Mouse (Mus musculus) neutrophil, adult 59 days (primary cell): ENCODE results near the gene Ctnnd1. TPM values are rescaled to one million over a fixed set of nuclear protein-coding genes. Genes with fewer than 3 reads are reported as not detected.

Experiments
- total RNA-seq, 2 experiments: library from RNA; stranded (reverse); gene quantifications; 1 replicate in 1 of 2; 2 replicates in 1 of 2; pipeline ENCODE4 v1.2.4; 2023

The Ctnnd1 gene
- 10 to 100 TPM; 13.6 to 20.2 TPM for total RNA-seq

GRCm38 (mm10) chr2:84650464-84651195, at the start of gene Ctnnd1:
TSS of gene Ctnnd1 (minus strand) at chr2:84650765.

GRCm38 (mm10) chr2:84679016-84679415, 28.5 kb upstream of the Ctnnd1 start, which contains the start of gene Tmx2:
TSS of gene Tmx2 (minus strand) at chr2:84679140.

GRCm38 (mm10) chr2:84677968-84678880, 27.7 kb upstream of the Ctnnd1 start, which contains the start of the genes Gm28635 and Med19:
TSS of gene Gm28635 (minus strand) at chr2:84678041.
TSS of gene Med19 (plus strand) at chr2:84678402.

GRCm38 (mm10) chr2:84670569-84670933, 20.0 kb upstream of the Ctnnd1 start, which contains the start of gene Selenoh:
TSS of gene Selenoh (minus strand) at chr2:84670770.

GRCm38 (mm10) chr2:84658806-84659205, 8.2 kb upstream of the Ctnnd1 start, which contains the start of gene Btbd18:
TSS of gene Btbd18 (plus strand) at chr2:84659079.

Other genes with a start within 250 kb of the Ctnnd1 start
- gene Calcrl, start 225.4 kb downstream of the Ctnnd1 start, total RNA-seq, result 10 to 100 TPM; 18.4 to 23.9 TPM
- gene Tfpi, start 174.0 kb downstream of the Ctnnd1 start, total RNA-seq, result 1 to 10 TPM; 3.2 to 4.5 TPM
- gene Btbd18, start 8.3 kb upstream of the Ctnnd1 start, total RNA-seq, result not detected
- gene Selenoh, start 20.0 kb upstream of the Ctnnd1 start, total RNA-seq, result 10 to 100 TPM; 33.9 to 48.3 TPM
- not detected for gene Gm28635, start 27.3 kb upstream of the Ctnnd1 start, total RNA-seq
- gene Med19, start 27.6 kb upstream of the Ctnnd1 start, total RNA-seq, result 1 to 10 TPM; 8.7 to 9.4 TPM
- 10 to 100 TPM; 16.0 to 17.0 TPM for gene Tmx2, start 28.4 kb upstream of the Ctnnd1 start, total RNA-seq
- gene Zdhhc5, start 64.4 kb upstream of the Ctnnd1 start, total RNA-seq, result 10 to 100 TPM; 39.0 TPM
- 10 to 100 TPM; 16.4 to 22.9 TPM for gene Clp1, start 76.6 kb upstream of the Ctnnd1 start, total RNA-seq
- gene Ypel4, start 83.3 kb upstream of the Ctnnd1 start, total RNA-seq, result 1 to 10 TPM; 2.1 to 2.3 TPM
- gene Gm19426, start 92.9 kb upstream of the Ctnnd1 start, total RNA-seq, result not detected
- gene Serping1, start 124.7 kb upstream of the Ctnnd1 start, total RNA-seq, result under 1 TPM; 0.20 to 0.90 TPM
- gene Ube2l6, start 148.1 kb upstream of the Ctnnd1 start, total RNA-seq, result 10 to 100 TPM; 21.7 to 29.5 TPM
- gene Smtnl1, start 171.9 kb upstream of the Ctnnd1 start, total RNA-seq, result under 1 TPM in 1 of 2 experiments, not detected in 1; 0.35 TPM
- gene Timm10, start 176.2 kb upstream of the Ctnnd1 start, total RNA-seq, result 1 to 10 TPM; 5.6 to 7.0 TPM
- 10 to 100 TPM in 1 of 2 experiments, 1 to 10 TPM in 1; 6.7 to 11.0 TPM for gene Slc43a1, start 188.1 kb upstream of the Ctnnd1 start, total RNA-seq
- gene Rtn4rl2, start 235.9 kb upstream of the Ctnnd1 start, total RNA-seq, result not detected